Mouse (Mus musculus): ENCODE results near the gene Mlec. TPM values are rescaled to one million over a fixed set of nuclear protein-coding genes. Genes with fewer than 3 reads are reported as not detected.

Gene Mlec
- polyA plus RNA-seq, 1 experiment from 2014 or later, result 75.5 TPM

DNA sequence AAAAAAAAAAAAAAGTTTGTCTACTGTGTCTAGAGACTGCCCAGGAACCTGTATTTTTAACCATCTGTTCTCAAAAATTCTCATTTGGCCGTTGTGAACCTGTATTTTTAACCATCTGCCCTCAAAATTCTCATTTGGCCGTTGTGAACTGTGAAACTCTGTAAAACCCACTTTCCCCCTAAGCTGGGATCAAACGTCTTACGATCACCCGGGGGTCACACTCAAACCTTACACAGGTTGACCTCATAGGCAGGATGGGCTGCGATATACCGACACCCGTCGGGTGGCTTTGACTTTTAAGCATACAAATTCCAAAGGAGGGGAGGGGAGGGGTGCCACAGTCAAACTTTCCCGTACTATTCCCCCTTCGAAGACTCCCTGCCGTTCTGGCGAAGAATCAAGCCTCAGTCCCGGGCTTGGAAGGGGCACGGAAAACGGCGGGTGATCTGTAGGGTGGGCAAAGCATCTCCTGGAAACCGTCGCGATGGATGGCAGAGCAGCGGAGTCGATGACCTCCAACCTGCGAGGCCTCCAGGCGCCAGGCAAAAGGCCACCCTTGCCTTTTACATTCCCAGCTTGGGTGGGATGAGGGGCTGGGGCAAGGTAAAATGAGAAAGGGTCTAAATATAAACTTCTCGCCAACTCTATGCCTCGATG lies 918 bp downstream of the Mlec start:
- Histone ChIP-seq H3K4me3 (ENCODE audit: low read length) (peak overlapping the region; percentile 99), H3K4me1 (ENCODE audit: control insufficient read depth, insufficient read depth, low read length) (peaks cover 65% of the 10 kb centered on the region), H3K9ac (ENCODE audit: low read depth, low read length) (peak overlapping the region; percentile 98), H3K9me3 (ENCODE audit: control insufficient read depth, low read length) (no peaks in the 10 kb centered on the region), H3K27ac (ENCODE audit: low read depth, low read length) (peak overlapping the region; percentile 99), H3K4me2 (replicated peaks; ENCODE audit: low read depth, low read length) (peak overlapping the region; percentile 76), H3K36me3 (ENCODE audit: control insufficient read depth, insufficient read depth, low read length) (peaks cover 6% of the 10 kb centered on the region; the same call in 1 of the 2 replicates), H3K27me3 (ENCODE audit: control insufficient read depth, insufficient read depth, low read length) (no peaks in the 10 kb centered on the region)
- no peak for ATAC-seq (ENCODE audit: low FRiP score, low TSS enrichment)
- 2% methylated on average over 26 of the region's 26 CpGs for WGBS

DNA sequence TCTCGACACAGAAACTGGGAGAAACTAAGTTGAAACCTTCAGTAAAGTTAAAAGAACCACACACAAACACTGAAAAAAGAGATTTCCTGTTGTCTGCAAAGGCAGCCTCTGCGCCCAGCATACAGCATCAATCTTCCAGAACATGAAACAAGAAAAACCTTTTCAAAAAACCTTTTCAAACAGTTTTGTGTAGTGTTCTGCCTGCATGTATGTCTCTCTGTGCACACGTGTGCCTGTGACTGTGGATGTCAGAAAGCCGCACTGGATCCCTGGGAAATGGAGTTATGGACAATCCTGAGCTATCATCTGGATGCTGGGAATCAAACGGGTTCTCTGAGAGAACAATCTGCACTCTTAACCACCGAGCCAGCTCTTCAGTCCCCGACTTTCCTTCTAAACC lies 1.6 kb downstream of the Mlec start:
- peak overlapping the region; percentile 76 for H3K4me2 ChIP-seq (replicated peaks; ENCODE audit: low read depth, low read length)
- H3K27me3 ChIP-seq (ENCODE audit: control insufficient read depth, insufficient read depth, low read length), result no peaks in the 10 kb centered on the region
- H3K27ac ChIP-seq (ENCODE audit: low read depth, low read length), result no peak overlapping the region; the same call in 1 of the 2 replicates
- H3K4me3 ChIP-seq (ENCODE audit: low read length), result peak overlapping the region; percentile 99
- ATAC-seq (ENCODE audit: low FRiP score, low TSS enrichment), result no peak
- H3K9me3 ChIP-seq (ENCODE audit: control insufficient read depth, low read length), result no peaks in the 10 kb centered on the region
- H3K9ac ChIP-seq (ENCODE audit: low read depth, low read length), result peak overlapping the region; percentile 98
- peaks cover 65% of the 10 kb centered on the region for H3K4me1 ChIP-seq (ENCODE audit: control insufficient read depth, insufficient read depth, low read length)
- 48% methylated on average over 7 of the region's 7 CpGs for WGBS
- peaks cover 6% of the 10 kb centered on the region; the same call in 1 of the 2 replicates for H3K36me3 ChIP-seq (ENCODE audit: control insufficient read depth, insufficient read depth, low read length)

GRCm38 (mm10) chr5:115155831-115156230 lies 2.1 kb downstream of the Mlec start:
- no peak for ATAC-seq (ENCODE audit: low FRiP score, low TSS enrichment)
- 37% methylated on average over 5 of the region's 5 CpGs for WGBS

GRCm38 (mm10) chr5:115155156-115155631 lies 2.8 kb downstream of the Mlec start:
- peaks cover 16% of the 10 kb centered on the region for H3K36me3 ChIP-seq (ENCODE audit: control insufficient read depth, insufficient read depth, low read length)
- 61% methylated on average over 13 of the region's 13 CpGs for WGBS
- peak overlapping the region; percentile 76 for H3K4me2 ChIP-seq (replicated peaks; ENCODE audit: low read depth, low read length)
- peak overlapping the region; percentile 98; the same call in 1 of the 2 replicates for H3K9ac ChIP-seq (ENCODE audit: low read depth, low read length)
- no peak overlapping the region for H3K27ac ChIP-seq (ENCODE audit: low read depth, low read length)
- peaks cover 60% of the 10 kb centered on the region for H3K4me1 ChIP-seq (ENCODE audit: control insufficient read depth, insufficient read depth, low read length)
- no peak for ATAC-seq (ENCODE audit: low FRiP score, low TSS enrichment)
- peak overlapping the region; percentile 99 for H3K4me3 ChIP-seq (ENCODE audit: low read length)
- H3K27me3 ChIP-seq (ENCODE audit: control insufficient read depth, insufficient read depth, low read length), result no peaks in the 10 kb centered on the region
- no peaks in the 10 kb centered on the region for H3K9me3 ChIP-seq (ENCODE audit: control insufficient read depth, low read length)

More at GRCm38 (mm10) chr5:115155831-115156230, 2.1 kb downstream of the Mlec start:
- Histone ChIP-seq H3K4me3 (ENCODE audit: low read length) (peak overlapping the region; percentile 99), H3K36me3 (ENCODE audit: control insufficient read depth, insufficient read depth, low read length) (peaks cover 9% of the 10 kb centered on the region), H3K27ac (ENCODE audit: low read depth, low read length) (no peak overlapping the region; the same call in 1 of the 2 replicates), H3K27me3 (ENCODE audit: control insufficient read depth, insufficient read depth, low read length) (no peaks in the 10 kb centered on the region), H3K4me1 (ENCODE audit: control insufficient read depth, insufficient read depth, low read length) (peaks cover 60% of the 10 kb centered on the region), H3K9me3 (ENCODE audit: control insufficient read depth, low read length) (no peaks in the 10 kb centered on the region), H3K9ac (ENCODE audit: low read depth, low read length) (peak overlapping the region; percentile 98), H3K4me2 (replicated peaks; ENCODE audit: low read depth, low read length) (peak overlapping the region; percentile 76)

GRCm38 (mm10) chr5:115152132-115152956 lies 5.6 kb downstream of the Mlec start:
- Histone ChIP-seq H3K36me3 (ENCODE audit: control insufficient read depth, insufficient read depth, low read length) (peaks cover 44% of the 10 kb centered on the region), H3K4me3 (ENCODE audit: low read length) (no peak overlapping the region), H3K27ac (ENCODE audit: low read depth, low read length) (peak overlapping the region; percentile 67; the same call in 1 of the 2 replicates), H3K9ac (ENCODE audit: low read depth, low read length) (peak overlapping the region; percentile 18; the same call in 1 of the 2 replicates), H3K4me1 (ENCODE audit: control insufficient read depth, insufficient read depth, low read length) (peaks cover 53% of the 10 kb centered on the region), H3K27me3 (ENCODE audit: control insufficient read depth, insufficient read depth, low read length) (no peaks in the 10 kb centered on the region), H3K4me2 (replicated peaks; ENCODE audit: low read depth, low read length) (no peak overlapping the region; the same call in 1 of the 2 replicates), H3K9me3 (ENCODE audit: control insufficient read depth, low read length) (no peaks in the 10 kb centered on the region; the same call in 1 of the 2 replicates)
- 25% methylated on average over 8 of the region's 8 CpGs for WGBS
- no peak for ATAC-seq (ENCODE audit: low FRiP score, low TSS enrichment)

GRCm38 (mm10) chr5:115151457-115151856 lies 6.5 kb downstream of the Mlec start:
- Histone ChIP-seq H3K27ac (ENCODE audit: low read depth, low read length) (peak overlapping the region; percentile 67; the same call in 1 of the 2 replicates), H3K27me3 (ENCODE audit: control insufficient read depth, insufficient read depth, low read length) (no peaks in the 10 kb centered on the region), H3K4me1 (ENCODE audit: control insufficient read depth, insufficient read depth, low read length) (peaks cover 49% of the 10 kb centered on the region), H3K4me2 (replicated peaks; ENCODE audit: low read depth, low read length) (peak overlapping the region; percentile 19; the same call in 1 of the 2 replicates), H3K4me3 (ENCODE audit: low read length) (no peak overlapping the region), H3K36me3 (ENCODE audit: control insufficient read depth, insufficient read depth, low read length) (peaks cover 53% of the 10 kb centered on the region), H3K9ac (ENCODE audit: low read depth, low read length) (no peak overlapping the region), H3K9me3 (ENCODE audit: control insufficient read depth, low read length) (no peaks in the 10 kb centered on the region; the same call in 1 of the 2 replicates)
- 42% methylated on average over 13 of the region's 13 CpGs for WGBS
- ATAC-seq (ENCODE audit: low FRiP score, low TSS enrichment), result peak; percentile 78

- H3K36me3 ChIP-seq (ENCODE audit: control insufficient read depth, insufficient read depth, low read length), result peaks cover 57% of the 10 kb centered on the region
- no peaks in the 10 kb centered on the region; the same call in 1 of the 2 replicates for H3K9me3 ChIP-seq (ENCODE audit: control insufficient read depth, low read length)
- 43% methylated on average over 5 of the region's 5 CpGs for WGBS
- H3K9ac ChIP-seq (ENCODE audit: low read depth, low read length), result no peak overlapping the region
- no peak overlapping the region for H3K4me3 ChIP-seq (ENCODE audit: low read length)
- H3K4me1 ChIP-seq (ENCODE audit: control insufficient read depth, insufficient read depth, low read length), result peaks cover 44% of the 10 kb centered on the region
- no peak overlapping the region; the same call in 1 of the 2 replicates for H3K4me2 ChIP-seq (replicated peaks; ENCODE audit: low read depth, low read length)
- no peaks in the 10 kb centered on the region for H3K27me3 ChIP-seq (ENCODE audit: control insufficient read depth, insufficient read depth, low read length)
- ATAC-seq (ENCODE audit: low FRiP score, low TSS enrichment), result no peak
- H3K27ac ChIP-seq (ENCODE audit: low read depth, low read length), result peak overlapping the region; percentile 67; the same call in 1 of the 2 replicates
These were observed 7.0 kb downstream of the Mlec start for GRCm38 (mm10) chr5:115150991-115151390.

DNA sequence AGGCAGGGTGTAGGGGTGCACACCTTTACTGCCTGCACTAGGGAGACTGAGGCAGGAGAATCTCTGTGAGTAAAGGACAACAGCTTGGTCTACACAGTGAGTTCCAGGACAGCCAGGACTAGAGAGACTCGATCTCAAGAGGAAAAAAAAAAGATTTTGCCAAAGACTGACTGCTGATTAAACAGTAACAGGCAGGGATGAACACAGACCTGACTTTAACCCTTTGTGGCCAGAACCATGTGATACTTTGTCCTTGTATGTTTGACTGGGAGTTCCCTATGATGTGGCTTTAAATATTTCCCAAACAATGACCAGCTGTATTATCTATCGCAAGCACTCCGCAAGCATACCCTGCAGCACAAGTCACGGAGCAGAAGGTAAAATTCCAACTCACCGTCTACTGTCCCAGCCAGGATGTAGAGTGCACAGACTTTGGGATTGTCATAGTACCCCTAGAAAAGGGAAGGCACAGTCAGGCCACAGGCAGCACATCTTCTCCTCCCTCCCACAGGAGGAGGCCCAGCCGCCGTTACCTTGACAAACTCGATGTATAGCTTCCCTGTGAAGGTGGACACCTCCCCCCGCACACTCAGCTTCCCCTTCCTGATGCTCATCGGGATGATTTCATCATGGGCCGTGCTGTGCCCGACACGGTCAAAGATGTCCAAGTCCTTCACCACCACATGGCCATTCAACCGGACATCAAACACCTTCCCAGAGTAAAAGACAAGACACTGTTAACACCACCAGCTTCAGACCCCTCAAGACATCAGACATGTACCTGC lies 8.1 kb downstream of the Mlec start:
- H3K27ac ChIP-seq (ENCODE audit: low read depth, low read length), result no peak overlapping the region
- ATAC-seq (ENCODE audit: low FRiP score, low TSS enrichment), result no peak
- H3K36me3 ChIP-seq (ENCODE audit: control insufficient read depth, insufficient read depth, low read length), result peaks cover 67% of the 10 kb centered on the region
- peaks cover 33% of the 10 kb centered on the region for H3K4me1 ChIP-seq (ENCODE audit: control insufficient read depth, insufficient read depth, low read length)
- no peaks in the 10 kb centered on the region for H3K27me3 ChIP-seq (ENCODE audit: control insufficient read depth, insufficient read depth, low read length)
- 94% methylated on average over 14 of the region's 14 CpGs for WGBS
- H3K9me3 ChIP-seq (ENCODE audit: control insufficient read depth, low read length), result no peaks in the 10 kb centered on the region; the same call in 1 of the 2 replicates
- no peak overlapping the region for H3K9ac ChIP-seq (ENCODE audit: low read depth, low read length)
- H3K4me2 ChIP-seq (replicated peaks; ENCODE audit: low read depth, low read length), result no peak overlapping the region
- no peak overlapping the region for H3K4me3 ChIP-seq (ENCODE audit: low read length)
